Mouse (Mus musculus) midbrain, embryonic 10.5 days (tissue): ENCODE results near the gene Whrn. TPM values are rescaled to one million over a fixed set of nuclear protein-coding genes. Genes with fewer than 3 reads are reported as not detected.

Experiments
- DNase-seq: peaks from one replicate; pipeline ENCODE4 v3.0.0-alpha.2; 2017; ENCODE audit warnings: low spot score
- H3K27ac ChIP-seq: fragments of 300-500 bp; sonication (generic); replicated peaks from 2 replicates; pipeline ENCODE4 v1.5.1; 2016; ENCODE audit warnings: mild to moderate bottlenecking
- H3K27me3 ChIP-seq: fragments of 300-500 bp; sonication (generic); 2 replicates; pipeline ENCODE4 v1.6.1; 2016; ENCODE audit warnings: low read depth, mild to moderate bottlenecking; ENCODE audit not compliant: poor library complexity, severe bottlenecking
- H3K36me3 ChIP-seq: fragments of 300-500 bp; sonication (generic); 2 replicates; pipeline ENCODE4 v1.6.1; 2016; ENCODE audit warnings: mild to moderate bottlenecking, moderate library complexity
- H3K4me1 ChIP-seq: fragments of 300-500 bp; sonication (generic); 2 replicates; pipeline ENCODE4 v1.6.1; 2016
- H3K4me3 ChIP-seq: fragments of 300-500 bp; sonication (generic); 2 replicates; pipeline ENCODE4 v1.5.1; 2016; ENCODE audit warnings: mild to moderate bottlenecking, moderate library complexity
- H3K9me3 ChIP-seq: fragments of 300-500 bp; sonication (generic); replicated peaks from 2 replicates; pipeline ENCODE4 v1.6.1; 2016; ENCODE audit warnings: mild to moderate bottlenecking
- WGBS: fragments of 180-500 bp; shearing (Covaris S2); methylation state at CpG from one replicate; pipeline ENCODE4 v1.1.7; 2016; 5-methylcytosine and 5-hydroxymethylcytosine counted together
- polyA plus RNA-seq: library from polyadenylated mRNA; unstranded; fragments of >200 nt; fragmentation: Nextera tagmentation; extraction: Ambion mirVana; gene quantifications from 2 replicates; pipeline ENCODE4 v1.2.1, GENCODE M21; 2016

The Whrn gene
- polyA plus RNA-seq, 1 experiment from 2014 or later = 8.8 TPM

DNA sequence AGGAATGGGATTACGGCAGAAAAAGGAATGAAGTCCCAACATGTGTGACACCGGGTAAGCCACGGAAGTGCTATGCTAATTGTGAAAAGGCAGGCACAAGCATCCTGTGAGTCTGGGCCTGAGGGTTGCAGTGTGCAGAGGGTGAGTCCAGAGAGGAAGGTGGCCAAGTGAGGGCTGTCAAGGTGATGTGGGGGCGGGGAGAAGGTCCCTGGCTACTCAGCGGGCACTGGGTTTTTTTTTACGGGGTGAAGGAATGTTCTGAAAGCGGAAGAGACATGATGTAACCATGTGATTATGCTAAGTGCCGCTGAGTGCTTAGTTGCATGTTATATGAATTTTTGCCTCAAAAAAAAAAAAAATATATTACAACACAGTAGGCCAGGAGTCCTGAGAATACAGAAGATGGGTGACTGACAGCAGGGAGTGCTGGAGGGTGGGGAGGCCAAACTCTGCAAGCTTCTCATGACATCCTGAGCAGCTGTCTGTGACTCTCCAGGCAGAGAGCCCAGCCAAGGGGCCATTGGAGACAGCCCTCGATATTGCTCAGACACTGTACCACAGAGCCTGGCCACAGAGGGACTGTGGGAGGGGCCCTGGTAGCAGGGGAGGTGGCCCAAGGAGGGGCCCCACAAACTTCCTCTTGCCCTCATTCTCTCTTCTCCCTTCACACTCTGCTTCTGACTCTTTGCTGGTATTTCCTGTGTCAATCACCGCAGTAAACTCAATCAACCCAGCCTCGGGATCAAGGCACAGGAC lies 96.8 kb downstream of the Whrn start:
- no peak overlapping the region for H3K4me3 ChIP-seq
- DNase-seq = no peak
- WGBS = 81% methylated on average over 11 of the region's 11 CpGs
- H3K4me1 ChIP-seq = peaks cover 48% of the 10 kb centered on the region
- no peaks in the 10 kb centered on the region for H3K27me3 ChIP-seq
- peaks cover 35% of the 10 kb centered on the region for H3K36me3 ChIP-seq
- no peaks in the 10 kb centered on the region for H3K9me3 ChIP-seq
- peak overlapping the region; percentile 73 for H3K27ac ChIP-seq

GRCm38 (mm10) chr4:63397981-63398537 lies 97.7 kb downstream of the Whrn start:
- H3K9me3 ChIP-seq = no peaks in the 10 kb centered on the region
- 91% methylated on average over 10 of the region's 10 CpGs for WGBS
- H3K4me3 ChIP-seq = no peak overlapping the region
- peak overlapping the region; percentile 43; the same call in 1 of the 2 replicates for H3K27ac ChIP-seq
- H3K4me1 ChIP-seq = peaks cover 38% of the 10 kb centered on the region
- DNase-seq = no peak
- no peaks in the 10 kb centered on the region for H3K27me3 ChIP-seq
- peaks cover 45% of the 10 kb centered on the region for H3K36me3 ChIP-seq

DNA sequence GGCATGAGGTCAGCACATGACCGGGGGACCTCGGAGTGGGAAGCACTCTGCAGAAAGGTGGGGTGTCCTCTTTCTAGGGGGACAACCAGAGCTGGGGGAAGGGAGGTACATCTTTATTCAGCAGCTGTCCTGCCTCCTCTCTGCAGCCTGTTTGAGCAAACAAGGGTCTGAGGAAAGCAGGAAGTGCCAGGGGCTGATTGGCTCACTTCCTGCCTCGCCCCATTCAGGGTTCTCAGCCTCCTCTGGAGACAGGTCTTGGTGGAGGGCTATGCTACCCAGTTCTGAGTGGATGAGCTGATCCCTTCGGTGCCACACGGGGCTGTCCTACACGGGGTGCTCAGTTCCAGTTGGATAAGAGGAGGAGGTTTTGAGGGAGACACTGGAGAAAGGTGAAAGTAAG lies 104.5 kb downstream of the Whrn start:
- Histone ChIP-seq H3K27me3 (0 out of 2 replicates have a peak, but pooled peaks cover 18% of the 10 kb centered on the region), H3K4me1 (peaks cover 55% of the 10 kb centered on the region), H3K4me3 (no peak overlapping the region), H3K36me3 (peaks cover 64% of the 10 kb centered on the region), H3K9me3 (no peaks in the 10 kb centered on the region), H3K27ac (peak overlapping the region; percentile 90)
- 88% methylated on average over 6 of the region's 6 CpGs for WGBS
- DNase-seq = no peak

- peaks cover 55% of the 10 kb centered on the region for H3K4me1 ChIP-seq
- no peaks in the 10 kb centered on the region for H3K9me3 ChIP-seq
- no peak for DNase-seq
- H3K27ac ChIP-seq = peak overlapping the region; percentile 90
- H3K27me3 ChIP-seq = 0 out of 2 replicates have a peak, but pooled peaks cover 18% of the 10 kb centered on the region
- peaks cover 64% of the 10 kb centered on the region for H3K36me3 ChIP-seq
- no peak overlapping the region for H3K4me3 ChIP-seq
- 53% methylated on average over 11 of the region's 11 CpGs for WGBS
Measured at GRCm38 (mm10) chr4:63389887-63390528, 105.8 kb downstream of the Whrn start.

GRCm38 (mm10) chr4:63389121-63389886 lies 106.5 kb downstream of the Whrn start:
- 19% methylated on average over 8 of the region's 8 CpGs for WGBS
- 0 out of 2 replicates have a peak, but pooled peaks cover 18% of the 10 kb centered on the region for H3K27me3 ChIP-seq
- peak overlapping the region; percentile 28; the same call in 1 of the 2 replicates for H3K4me3 ChIP-seq
- peak; percentile 76 for DNase-seq
- H3K27ac ChIP-seq = peak overlapping the region; percentile 90
- H3K36me3 ChIP-seq = peaks cover 59% of the 10 kb centered on the region
- H3K9me3 ChIP-seq = no peaks in the 10 kb centered on the region
- H3K4me1 ChIP-seq = peaks cover 55% of the 10 kb centered on the region

- H3K27me3 ChIP-seq = 0 out of 2 replicates have a peak, but pooled peaks cover 18% of the 10 kb centered on the region
- no peak for DNase-seq
- no peak overlapping the region for H3K4me3 ChIP-seq
- no peaks in the 10 kb centered on the region for H3K9me3 ChIP-seq
- peaks cover 55% of the 10 kb centered on the region for H3K4me1 ChIP-seq
- WGBS = 84% methylated on average over 6 of the region's 6 CpGs
- H3K36me3 ChIP-seq = peaks cover 59% of the 10 kb centered on the region
- peak overlapping the region; percentile 90 for H3K27ac ChIP-seq
Measured at GRCm38 (mm10) chr4:63388029-63388428, 107.8 kb downstream of the Whrn start.

GRCm38 (mm10) chr4:63385784-63386183 lies 110.0 kb downstream of the Whrn start:
- H3K9me3 ChIP-seq = no peaks in the 10 kb centered on the region
- WGBS = 92% methylated on average over 11 of the region's 11 CpGs
- no peak overlapping the region for H3K27ac ChIP-seq
- no peak overlapping the region for H3K4me3 ChIP-seq
- H3K36me3 ChIP-seq = peaks cover 63% of the 10 kb centered on the region
- 0 out of 2 replicates have a peak, but pooled peaks cover 10% of the 10 kb centered on the region for H3K27me3 ChIP-seq
- no peak for DNase-seq
- peaks cover 41% of the 10 kb centered on the region for H3K4me1 ChIP-seq

DNA sequence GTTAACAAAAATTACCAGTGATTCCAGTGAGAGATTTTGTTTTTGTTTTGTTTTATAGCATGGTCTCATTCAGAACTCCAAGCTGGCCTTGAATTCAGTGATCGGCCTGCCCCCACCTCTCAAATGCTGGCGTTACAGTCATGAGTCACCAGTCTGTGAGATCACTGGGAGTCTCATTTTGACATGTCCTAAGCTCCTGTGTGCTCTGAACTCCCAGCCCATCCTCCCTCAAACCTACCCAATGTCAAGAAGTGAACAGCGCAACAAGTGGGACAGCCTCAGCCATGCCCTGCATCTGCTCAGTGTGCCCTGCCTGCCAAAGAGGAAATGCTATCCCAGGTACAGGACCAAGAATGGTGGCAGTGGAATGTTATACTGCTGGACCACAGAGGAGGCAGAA lies 110.5 kb downstream of the Whrn start:
- peaks cover 36% of the 10 kb centered on the region for H3K4me1 ChIP-seq
- no peak overlapping the region for H3K4me3 ChIP-seq
- no peak overlapping the region for H3K27ac ChIP-seq
- 0 out of 2 replicates have a peak, but pooled peaks cover 9% of the 10 kb centered on the region for H3K27me3 ChIP-seq
- peaks cover 68% of the 10 kb centered on the region for H3K36me3 ChIP-seq
- no peak for DNase-seq
- no peaks in the 10 kb centered on the region for H3K9me3 ChIP-seq
- 89% methylated on average over 3 of the region's 3 CpGs for WGBS

DNA sequence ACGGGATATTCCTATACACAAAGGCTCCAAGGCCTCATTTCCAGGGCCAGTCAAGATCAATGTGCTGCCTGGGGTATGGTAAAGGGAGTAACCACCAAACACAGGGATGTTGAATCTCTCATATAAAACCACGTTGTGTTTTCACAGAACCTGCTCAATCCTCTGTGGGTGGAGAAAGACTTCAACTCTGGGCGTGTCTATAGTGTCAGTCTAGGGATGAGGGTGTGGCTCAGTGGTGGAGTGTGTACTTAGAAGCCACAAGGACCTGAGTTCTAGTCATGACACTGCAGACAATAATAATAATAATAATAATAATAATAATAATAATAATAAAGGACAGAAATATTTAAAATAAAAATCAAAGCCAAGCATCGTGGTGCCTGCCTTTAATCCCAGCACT lies 111.5 kb downstream of the Whrn start:
- Histone ChIP-seq H3K36me3 (peaks cover 78% of the 10 kb centered on the region), H3K4me3 (no peak overlapping the region), H3K9me3 (no peaks in the 10 kb centered on the region), H3K27ac (no peak overlapping the region), H3K27me3 (0 out of 2 replicates have a peak, but pooled peaks cover 9% of the 10 kb centered on the region), H3K4me1 (peaks cover 26% of the 10 kb centered on the region)
- 90% methylated on average over 4 of the region's 4 CpGs for WGBS
- DNase-seq = no peak

DNA sequence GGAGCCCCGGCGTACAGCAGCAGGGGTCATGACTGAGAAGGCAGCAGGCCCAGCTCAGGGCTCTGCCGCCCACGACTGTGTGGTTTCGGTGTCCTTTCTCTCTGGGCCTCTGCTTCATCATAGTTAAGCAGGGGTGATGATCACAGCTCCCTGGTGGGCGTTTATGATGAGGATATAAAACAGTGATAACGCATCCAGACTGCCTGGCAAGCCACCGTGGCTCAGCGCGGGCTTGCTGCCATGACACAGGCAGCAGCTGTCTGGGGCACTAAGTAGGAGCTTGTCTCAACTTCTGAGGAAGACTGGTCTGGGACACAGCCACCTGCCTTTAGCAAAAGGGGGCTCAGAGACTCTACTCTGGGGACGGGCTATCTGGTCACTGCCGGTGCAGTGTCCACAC lies 112.3 kb downstream of the Whrn start:
- 95% methylated on average over 12 of the region's 12 CpGs for WGBS
- peaks cover 18% of the 10 kb centered on the region for H3K4me1 ChIP-seq
- no peak overlapping the region for H3K4me3 ChIP-seq
- H3K9me3 ChIP-seq = no peaks in the 10 kb centered on the region
- H3K27me3 ChIP-seq = 0 out of 2 replicates have a peak, but pooled peaks cover 9% of the 10 kb centered on the region
- no peak for DNase-seq
- no peak overlapping the region for H3K27ac ChIP-seq
- H3K36me3 ChIP-seq = peaks cover 86% of the 10 kb centered on the region

GRCm38 (mm10) chr4:63382676-63383369 lies 113.0 kb downstream of the Whrn start:
- Histone ChIP-seq H3K27me3 (0 out of 2 replicates have a peak, but pooled peaks cover 9% of the 10 kb centered on the region), H3K27ac (no peak overlapping the region), H3K4me1 (peaks cover 12% of the 10 kb centered on the region), H3K36me3 (peaks cover 88% of the 10 kb centered on the region), H3K4me3 (no peak overlapping the region), H3K9me3 (no peaks in the 10 kb centered on the region)
- 91% methylated on average over 4 of the region's 4 CpGs for WGBS
- no peak for DNase-seq

DNA sequence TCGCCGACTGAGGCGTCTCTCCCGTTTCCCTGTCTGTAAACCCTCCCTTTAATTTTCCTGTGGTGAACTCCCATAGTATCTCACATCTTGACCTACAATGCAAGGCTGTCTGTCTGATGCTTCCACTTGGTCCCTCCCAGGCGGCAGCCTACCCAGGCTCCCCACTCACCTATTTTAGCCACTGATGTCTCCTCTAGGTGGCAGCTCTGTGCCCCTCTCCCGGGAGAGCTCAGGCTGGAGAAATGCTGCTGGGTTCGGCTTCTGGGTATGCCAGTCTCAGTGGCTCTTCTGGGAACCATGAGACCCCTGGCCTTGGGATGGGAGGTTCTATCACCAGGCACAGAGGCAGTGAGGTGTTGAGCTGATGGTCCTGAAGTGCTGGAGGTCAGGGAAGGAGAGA lies 118.3 kb downstream of the Whrn start:
- no peak for DNase-seq
- Histone ChIP-seq H3K4me3 (no peak overlapping the region), H3K27ac (no peak overlapping the region), H3K36me3 (peaks cover 100% of the 10 kb centered on the region), H3K9me3 (no peaks in the 10 kb centered on the region), H3K27me3 (no peaks in the 10 kb centered on the region), H3K4me1 (no peaks in the 10 kb centered on the region)
- 63% methylated on average over 7 of the region's 7 CpGs for WGBS
